Mouse (Mus musculus) forelimb bud, embryonic 11.5 days (tissue): ENCODE measurements around the gene Gm20737.
"Not testable (repeated sequence)": the region's sequence is repeated elsewhere in the genome, so short reads cannot be mapped to it uniquely, and the experiment has no call there.

Experiments
- DNase-seq: peaks from one replicate; pipeline ENCODE4 v3.0.0-alpha.2; 2012; ENCODE audit warnings: low read depth, low spot score

The Gm20737 gene

DNA sequence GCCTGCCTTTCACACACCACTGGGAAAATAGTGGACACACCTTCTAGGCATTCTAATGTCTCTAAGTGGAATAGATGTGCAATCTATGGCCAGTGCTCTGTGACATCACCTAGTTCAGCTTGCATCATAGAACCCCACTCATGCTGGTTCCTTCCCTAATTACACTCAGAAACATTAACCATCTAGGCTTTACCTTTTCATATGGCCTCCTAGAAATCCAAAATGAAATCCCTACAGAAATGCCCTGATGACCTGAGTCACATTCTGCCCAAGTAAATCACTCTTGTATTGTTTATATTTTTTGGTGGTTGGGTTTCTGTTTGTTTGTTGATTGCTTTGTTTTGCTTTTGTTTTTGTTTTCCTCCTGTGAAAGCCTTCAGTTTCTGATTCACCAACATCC is at the start of gene Gm20737:
Gene Gm20737 (minus strand): TSS at position 101 of the 400 bp plus-strand sequence.
- DNase-seq: not testable (repeated sequence)

DNA sequence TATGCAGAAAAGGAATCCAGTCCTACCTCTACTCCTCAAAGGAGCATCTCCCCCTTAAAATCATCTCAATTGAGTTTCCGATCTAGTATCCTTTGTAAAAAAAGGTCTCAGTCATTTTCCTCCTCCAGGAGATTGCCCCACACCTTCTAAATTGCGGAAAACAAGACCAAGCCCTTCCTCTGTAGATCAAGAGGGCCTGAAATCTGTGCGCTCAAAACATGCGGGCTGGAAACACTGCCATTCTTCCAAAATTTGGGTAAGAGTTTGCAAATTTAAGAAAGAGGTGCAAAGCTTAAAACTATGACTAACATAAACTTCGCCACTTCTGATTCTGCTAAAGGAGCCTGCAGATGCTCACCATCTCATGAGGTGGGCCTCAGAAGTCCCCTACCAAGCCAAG is 17.3 kb upstream of the Gm20737 start, which contains the start of gene Gm21775:
Gene Gm21775 (plus strand): TSS at position 301 of the 400 bp plus-strand sequence.
- not testable (repeated sequence) for DNase-seq
